Mouse (Mus musculus) ES-E14 (cell line): ENCODE data around the gene Slc25a1. TPM values are rescaled to one million over a fixed set of nuclear protein-coding genes. Genes with fewer than 3 reads are reported as not detected.

Experiments used
- DNase-seq: peaks from one replicate; pipeline ENCODE4 v3.0.0-alpha.2; 2013; ENCODE audit warnings: low read depth, low spot score
- H3K27ac ChIP-seq: 2 replicates; pipeline ENCODE4 v1.5.1; 2012; ENCODE audit warnings: low read depth, mild to moderate bottlenecking, low read length, moderate library complexity, mixed read lengths; ENCODE audit not compliant: poor library complexity, insufficient read depth, severe bottlenecking
- H3K36me3 ChIP-seq: 2 replicates; pipeline ENCODE4 v1.6.1; 2012; ENCODE audit warnings: mild to moderate bottlenecking, low read length, moderate library complexity, mixed read lengths; ENCODE audit not compliant: control insufficient read depth, poor library complexity, insufficient read depth, severe bottlenecking
- H3K4me1 ChIP-seq, 2 experiments: fragments of 150-350 bp in 1 of 2; sonication (generic) in 1 of 2; 2 replicates each; pipeline ENCODE4 v1.6.1; 2012; ENCODE audit warnings: low read length in 2 of 2, mild to moderate bottlenecking in 1 of 2, mixed read lengths in 1 of 2; ENCODE audit not compliant: control insufficient read depth in 2 of 2, insufficient read depth in 2 of 2, poor library complexity in 1 of 2
- H3K4me3 ChIP-seq, 2 experiments: fragments of 150-350 bp in 1 of 2; sonication (generic) in 1 of 2; 2 replicates each; pipeline ENCODE4 v1.5.1; 2012; ENCODE audit warnings: low read length in 2 of 2, low read depth in 1 of 2, mild to moderate bottlenecking in 1 of 2, mixed read lengths in 1 of 2; ENCODE audit not compliant: insufficient read depth in 1 of 2, poor library complexity in 1 of 2, severe bottlenecking in 1 of 2
- H3K9ac ChIP-seq: 2 replicates; pipeline ENCODE4 v1.6.1; 2012; ENCODE audit warnings: low read depth, mild to moderate bottlenecking, low read length, mixed read lengths; ENCODE audit not compliant: poor library complexity, insufficient read depth, severe bottlenecking
- H3K9me3 ChIP-seq: fragments of 150-350 bp; sonication (generic); 2 replicates; pipeline ENCODE4 v1.6.1; 2012; ENCODE audit warnings: low read depth, mild to moderate bottlenecking, low read length; ENCODE audit not compliant: control insufficient read depth, insufficient read depth
- CHD2 ChIP-seq: IDR thresholded peaks from 2 replicates; pipeline ENCODE4 v1.6.1; 2014; ENCODE audit warnings: mild to moderate bottlenecking, low read depth, low read length, inconsistent platforms
- HCFC1 ChIP-seq: IDR thresholded peaks from 2 replicates; pipeline ENCODE4 v1.6.1; 2012; ENCODE audit warnings: low read length, inconsistent platforms, borderline replicate concordance; ENCODE audit not compliant: insufficient read depth
- MAFK ChIP-seq: IDR thresholded peaks from 2 replicates; pipeline ENCODE4 v1.6.1; 2014; ENCODE audit warnings: mild to moderate bottlenecking, low read depth, low read length, inconsistent platforms; ENCODE audit not compliant: insufficient read depth
- ZC3H11A ChIP-seq: IDR thresholded peaks from 2 replicates; pipeline ENCODE4 v1.6.1; 2012; ENCODE audit warnings: low read depth, mild to moderate bottlenecking, inconsistent platforms, low read length, borderline replicate concordance
- ZNF384 ChIP-seq: IDR thresholded peaks from 2 replicates; pipeline ENCODE4 v1.6.1; 2012; ENCODE audit warnings: low read depth, low read length, inconsistent platforms
- in situ Hi-C, 2 experiments: fragments of 600-800 bp; cut with MboI; formaldehyde crosslinking; loops; one replicate each; pipeline ENCODE4 v1.15.1; 2025; ENCODE audit warnings: low sequenced_read_pairs in 2 of 2, inconsistent platforms in 1 of 2; ENCODE audit not compliant: unreplicated experiment in 2 of 2
- total RNA-seq: library from RNA; depleted of rRNA; stranded (reverse); fragments of 300-350 nt; gene quantifications from 2 replicates; pipeline ENCODE4 v1.2.3, GENCODE M21; 2012

Gene Slc25a1
- total RNA-seq, 1 experiment: 97.9 TPM

DNA sequence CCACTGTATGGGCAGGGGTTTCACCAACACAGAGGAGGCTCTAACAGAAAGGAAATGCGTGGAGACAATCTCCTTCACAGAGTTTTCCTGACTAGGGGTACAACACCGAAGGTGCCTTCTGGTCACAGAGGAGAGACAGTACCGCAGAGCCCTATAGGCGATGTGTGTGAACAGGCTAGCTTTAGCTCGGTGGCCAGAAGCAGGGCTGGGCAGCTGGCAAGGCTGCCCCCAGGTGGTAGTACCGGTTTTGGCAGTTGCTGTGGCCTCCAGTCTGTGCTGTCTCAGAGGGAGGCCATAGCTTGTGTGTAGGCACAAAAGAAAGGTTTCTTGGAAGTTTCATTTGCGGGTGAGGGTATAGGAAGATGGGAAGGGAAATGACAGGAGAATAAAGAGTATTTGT is 10.8 kb upstream of the Slc25a1 start:
- in situ Hi-C loops: no loop called here
- H3K4me1 ChIP-seq: peaks cover 0 to 5% of the 10 kb centered on the region in 2 experiments; a peak in 1 of 4 replicates
- no peak overlapping the region for H3K4me3 ChIP-seq
- H3K9ac ChIP-seq: no peak overlapping the region
- TF ChIP-seq ZNF384 (no peak), ZC3H11A (peak; percentile 44; the same call in 1 of the 2 replicates), HCFC1 (no peak), CHD2 (no peak)
- peak; percentile 48 for DNase-seq
- no peaks in the 10 kb centered on the region for H3K36me3 ChIP-seq
- no peak overlapping the region for H3K27ac ChIP-seq
- no peaks in the 10 kb centered on the region for H3K9me3 ChIP-seq

DNA sequence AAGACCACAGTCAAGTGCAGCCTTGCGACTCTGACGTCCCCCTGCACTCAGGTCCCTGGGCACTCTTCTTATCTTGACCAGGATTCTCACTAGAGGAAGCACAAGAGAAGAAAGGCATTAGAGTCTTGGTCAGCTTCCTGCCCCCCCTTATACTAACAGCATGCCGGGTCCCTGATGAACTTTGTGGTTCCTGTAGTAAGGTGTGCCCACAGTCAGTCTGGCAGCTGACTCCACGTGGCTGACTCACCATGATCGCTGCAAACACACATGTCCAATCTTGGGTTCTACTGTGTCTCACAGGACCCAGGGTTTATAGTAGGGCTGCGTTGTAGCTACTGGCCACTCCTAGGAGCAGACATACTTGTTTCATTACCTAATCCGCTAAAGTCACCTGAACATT is 10.2 kb upstream of the Slc25a1 start:
- TF ChIP-seq MAFK: no peak
- TF ChIP-seq ZC3H11A: no peak
- no peak for TF ChIP-seq CHD2
- no peak for TF ChIP-seq HCFC1
- TF ChIP-seq ZNF384: no peak

DNA sequence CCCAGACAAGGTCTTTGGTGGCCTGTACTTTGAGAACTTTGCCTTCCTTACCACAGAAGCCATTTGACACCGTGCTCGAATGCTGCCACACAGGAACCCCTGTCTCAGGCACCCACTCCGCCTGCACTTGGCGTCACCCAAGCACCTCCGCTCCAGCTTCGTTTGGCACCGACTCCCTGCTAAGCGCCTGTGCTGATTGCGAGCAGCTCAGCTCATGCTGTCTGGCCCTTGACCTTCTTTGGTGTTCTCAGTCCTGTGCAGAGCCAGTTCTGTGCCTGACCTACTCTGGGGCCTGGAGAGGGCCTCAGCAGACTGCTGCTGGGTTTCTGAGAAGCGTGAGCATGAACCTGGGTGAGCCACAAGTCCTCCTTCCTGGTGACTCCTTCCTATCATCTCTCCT is 8.8 kb upstream of the Slc25a1 start:
- Histone ChIP-seq H3K9me3 (no peaks in the 10 kb centered on the region), H3K4me1 (peaks cover 0 to 5% of the 10 kb centered on the region in 2 experiments; a peak in 1 of 4 replicates), H3K9ac (no peak overlapping the region), H3K27ac (no peak overlapping the region), H3K4me3 (no peak overlapping the region), H3K36me3 (no peaks in the 10 kb centered on the region)
- TF ChIP-seq CHD2 (no peak), MAFK (no peak), HCFC1 (no peak), ZNF384 (no peak), ZC3H11A (no peak)
- no peak for DNase-seq
- in situ Hi-C loops: no loop called here

More for the DNA sequence above, 10.2 kb upstream of the Slc25a1 start:
- DNase-seq: no peak
- in situ Hi-C loops: no loop called here
- no peaks in the 10 kb centered on the region for H3K36me3 ChIP-seq
- peaks cover 0 to 5% of the 10 kb centered on the region in 2 experiments; a peak in 1 of 4 replicates for H3K4me1 ChIP-seq
- no peak overlapping the region for H3K9ac ChIP-seq
- H3K4me3 ChIP-seq: no peak overlapping the region
- no peak overlapping the region for H3K27ac ChIP-seq
- H3K9me3 ChIP-seq: no peaks in the 10 kb centered on the region

DNA sequence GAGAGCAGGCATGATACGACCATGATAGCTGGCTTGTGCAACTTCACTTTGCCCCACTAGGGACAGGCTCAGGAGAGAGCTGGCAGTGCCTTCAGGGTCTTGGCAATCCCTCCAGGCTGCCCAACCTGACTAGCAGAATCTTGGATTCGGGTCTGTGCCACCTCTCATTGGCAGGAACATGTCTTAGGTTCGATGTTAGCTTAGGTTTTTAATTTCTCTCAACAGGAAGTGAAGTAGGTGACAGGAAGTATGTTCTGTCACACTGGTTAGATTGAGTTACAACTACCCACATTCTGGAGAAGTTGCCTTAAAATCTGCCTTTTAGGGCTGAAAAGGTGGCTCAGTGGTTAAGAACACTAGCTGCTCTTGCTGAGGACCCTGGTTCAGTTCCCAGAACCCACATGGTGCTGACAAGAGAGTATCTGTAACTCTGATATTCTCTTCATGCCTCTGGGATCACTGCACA is 6.5 kb upstream of the Slc25a1 start:
- DNase-seq: no peak
- Histone ChIP-seq H3K4me3 (no peak overlapping the region), H3K4me1 (peaks cover 4 to 18% of the 10 kb centered on the region in 2 experiments; a peak in 2 of 4 replicates), H3K27ac (no peak overlapping the region), H3K36me3 (no peaks in the 10 kb centered on the region), H3K9me3 (no peaks in the 10 kb centered on the region), H3K9ac (no peak overlapping the region)
- TF ChIP-seq HCFC1: no peak
- in situ Hi-C loops: no loop called here

DNA sequence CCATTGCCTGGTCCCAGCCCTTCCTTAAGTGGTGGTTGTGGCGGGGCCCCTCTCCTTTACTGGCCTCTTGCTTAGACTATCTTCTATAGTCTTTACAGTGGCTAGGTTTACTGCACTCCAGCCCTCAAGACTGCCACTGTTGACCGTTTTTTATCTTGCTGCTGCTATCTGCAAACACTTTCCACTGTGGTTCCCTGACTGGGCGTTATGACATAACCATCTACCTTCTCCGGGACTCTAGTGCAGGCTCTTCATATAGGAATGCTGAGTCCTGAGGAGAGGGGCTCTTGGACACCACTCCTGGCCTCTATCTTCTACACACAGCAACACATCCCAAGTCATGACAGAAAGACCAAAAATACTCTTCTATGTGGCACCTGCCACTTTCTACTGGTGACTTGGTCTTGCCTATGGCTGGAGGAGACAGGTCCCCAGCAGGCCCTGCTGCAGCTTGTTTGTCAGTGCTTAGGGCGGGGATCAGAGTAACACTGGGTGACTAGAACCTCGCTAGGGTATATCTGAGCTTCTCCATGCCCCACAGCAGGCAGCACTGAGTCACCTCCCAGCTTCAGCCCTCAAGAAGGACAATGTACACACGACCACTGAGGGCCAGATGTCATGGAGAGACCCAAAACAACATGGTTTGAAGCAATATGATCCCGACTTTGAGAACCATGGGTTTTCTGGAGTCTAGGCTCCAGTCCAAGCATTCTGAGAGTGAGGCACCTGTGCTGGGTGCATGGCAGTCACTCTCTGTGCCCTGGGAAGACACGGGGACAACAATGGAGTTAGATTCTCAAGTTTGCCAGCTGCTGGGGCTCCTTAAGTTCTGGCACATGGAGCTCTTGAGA is 5.8 kb upstream of the Slc25a1 start:
- TF ChIP-seq HCFC1: no peak
- TF ChIP-seq MAFK: no peak
- no peak for TF ChIP-seq ZC3H11A
- no peak for TF ChIP-seq ZNF384
- TF ChIP-seq CHD2: no peak
- in situ Hi-C loops: no loop called here

More for the DNA sequence above, 5.8 kb upstream of the Slc25a1 start:
- Histone ChIP-seq H3K9me3 (no peaks in the 10 kb centered on the region), H3K4me1 (peaks cover 4 to 19% of the 10 kb centered on the region in 2 experiments; a peak in 2 of 4 replicates), H3K4me3 (no peak overlapping the region), H3K27ac (no peak overlapping the region), H3K9ac (no peak overlapping the region), H3K36me3 (no peaks in the 10 kb centered on the region)
- no peak for DNase-seq
